Mouse (Mus musculus): Measurements from ENCODE around the gene Slc7a8. TPM values are rescaled to one million over a fixed set of nuclear protein-coding genes. Genes with fewer than 3 reads are reported as not detected.

Gene Slc7a8
- polyA plus RNA-seq, 1 experiment from 2014 or later = 45.7 TPM

DNA sequence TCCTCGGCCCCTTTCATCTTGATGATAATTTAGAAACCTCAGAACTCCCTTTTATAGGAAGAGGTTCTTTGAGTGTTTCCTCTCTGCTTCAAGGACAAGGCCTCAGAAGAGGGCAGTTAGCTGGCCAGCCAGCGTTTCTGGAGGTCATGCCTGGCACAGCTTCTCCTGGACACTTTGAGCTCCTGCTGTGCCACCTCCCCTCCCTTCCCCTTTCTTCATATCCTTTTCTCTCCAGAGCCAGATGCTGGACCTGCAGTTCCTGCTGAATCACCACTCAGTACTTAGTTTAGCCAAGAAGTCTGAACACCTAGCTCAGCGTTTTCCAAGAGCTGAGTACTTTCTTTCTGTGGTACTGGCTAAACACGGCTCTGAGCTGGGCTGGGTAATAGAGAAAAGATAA is 32.5 kb downstream of the Slc7a8 start:
- no peaks in the 10 kb centered on the region for H3K36me3 ChIP-seq (ENCODE audit: control insufficient read depth, insufficient read depth, low read length)
- H3K9me3 ChIP-seq (ENCODE audit: control insufficient read depth, low read length) = no peaks in the 10 kb centered on the region
- H3K4me1 ChIP-seq (ENCODE audit: control insufficient read depth, insufficient read depth, low read length) = peaks cover 9% of the 10 kb centered on the region
- ATAC-seq = no peak
- H3K27me3 ChIP-seq (replicated peaks; ENCODE audit: control insufficient read depth, insufficient read depth, low read length) = no peaks in the 10 kb centered on the region
- no peak overlapping the region for H3K4me2 ChIP-seq (ENCODE audit: low read depth, low read length)
- H3K4me3 ChIP-seq (ENCODE audit: low read length) = no peak overlapping the region
- no peak overlapping the region for H3K9ac ChIP-seq (ENCODE audit: low read depth, low read length)
- H3K27ac ChIP-seq (ENCODE audit: low read length) = no peak overlapping the region
- 74% methylated on average over 4 of the region's 4 CpGs for WGBS

DNA sequence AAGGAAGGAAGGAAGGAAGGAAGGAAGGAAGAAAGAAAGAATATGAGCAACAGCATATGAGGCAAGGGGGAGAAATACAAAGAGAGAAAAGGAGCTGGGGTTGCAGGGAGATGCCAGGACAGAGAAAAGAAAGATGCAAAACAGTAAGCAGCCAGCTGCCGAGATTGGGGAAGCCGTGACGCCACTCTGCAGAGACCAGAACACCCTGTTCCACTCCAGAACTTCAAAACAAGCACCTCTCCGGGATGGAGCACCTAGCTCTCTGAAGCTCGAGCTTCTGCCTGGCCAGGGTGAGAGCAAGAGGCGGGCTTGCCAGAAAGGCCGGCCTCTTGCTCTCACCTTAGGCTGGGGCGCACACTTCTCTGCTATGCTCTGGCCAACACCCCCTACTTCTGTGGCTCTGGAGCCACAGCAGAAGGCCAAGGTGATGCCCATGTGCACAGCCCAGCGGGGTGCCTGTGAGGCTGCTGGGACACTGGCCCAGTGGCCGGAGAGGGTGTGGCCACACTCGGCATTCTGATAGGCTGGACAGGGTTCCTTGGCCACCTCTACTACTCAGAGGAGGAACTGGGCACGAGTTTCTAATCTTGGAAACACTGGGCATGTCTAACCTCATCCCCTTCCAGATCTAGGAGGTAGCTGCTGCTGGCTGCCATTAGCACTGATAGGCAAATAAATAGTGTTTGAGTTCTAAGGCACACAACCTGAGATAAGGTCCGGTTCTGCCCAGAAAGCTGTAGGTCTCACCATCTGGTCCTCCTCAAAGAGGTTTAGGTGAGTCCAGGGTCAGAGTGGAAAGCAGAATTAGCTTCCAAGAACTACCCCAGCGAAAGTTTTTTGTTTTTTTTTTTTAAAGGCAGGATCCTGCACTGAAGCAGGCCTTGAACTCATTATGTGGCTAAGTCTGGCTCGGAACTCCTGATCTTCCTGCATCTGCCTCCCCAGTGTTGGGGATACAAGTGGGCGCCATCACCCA is 33.5 kb downstream of the Slc7a8 start:
- Histone ChIP-seq H3K4me3 (ENCODE audit: low read length) (no peak overlapping the region), H3K4me2 (ENCODE audit: low read depth, low read length) (no peak overlapping the region), H3K27ac (ENCODE audit: low read length) (no peak overlapping the region), H3K36me3 (ENCODE audit: control insufficient read depth, insufficient read depth, low read length) (no peaks in the 10 kb centered on the region), H3K9ac (ENCODE audit: low read depth, low read length) (no peak overlapping the region), H3K27me3 (replicated peaks; ENCODE audit: control insufficient read depth, insufficient read depth, low read length) (no peaks in the 10 kb centered on the region), H3K4me1 (ENCODE audit: control insufficient read depth, insufficient read depth, low read length) (peaks cover 3% of the 10 kb centered on the region; the same call in 1 of the 2 replicates), H3K9me3 (ENCODE audit: control insufficient read depth, low read length) (no peaks in the 10 kb centered on the region)
- WGBS = 71% methylated on average over 16 of the region's 16 CpGs
- ATAC-seq = no peak

DNA sequence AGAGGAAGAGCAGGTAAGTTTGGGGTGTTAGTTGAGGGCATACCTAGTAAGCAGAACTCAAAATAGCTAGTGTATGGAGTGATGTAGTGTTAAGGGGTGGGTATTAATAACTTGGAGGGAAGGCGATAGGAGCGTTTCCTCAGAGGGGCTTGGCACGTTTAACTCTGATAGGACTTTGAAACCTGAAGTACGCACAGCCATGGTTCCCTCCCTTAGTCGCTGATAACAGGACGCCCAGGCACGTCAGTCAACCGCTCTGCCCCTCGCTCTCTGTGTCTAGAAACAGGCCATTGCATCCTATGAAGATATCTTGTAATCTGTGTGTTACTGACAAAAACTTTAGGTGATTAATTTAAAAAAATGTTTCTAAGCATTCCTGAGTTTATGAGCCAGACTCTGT is 35.7 kb downstream of the Slc7a8 start:
- 66% methylated on average over 9 of the region's 9 CpGs for WGBS
- no peak overlapping the region for H3K27ac ChIP-seq (ENCODE audit: low read length)
- no peak overlapping the region for H3K9ac ChIP-seq (ENCODE audit: low read depth, low read length)
- no peak overlapping the region for H3K4me3 ChIP-seq (ENCODE audit: low read length)
- no peak overlapping the region for H3K4me2 ChIP-seq (ENCODE audit: low read depth, low read length)
- no peaks in the 10 kb centered on the region for H3K27me3 ChIP-seq (replicated peaks; ENCODE audit: control insufficient read depth, insufficient read depth, low read length)
- H3K9me3 ChIP-seq (ENCODE audit: control insufficient read depth, low read length) = no peaks in the 10 kb centered on the region
- no peaks in the 10 kb centered on the region for H3K36me3 ChIP-seq (ENCODE audit: control insufficient read depth, insufficient read depth, low read length)
- peak; percentile 56 for ATAC-seq
- H3K4me1 ChIP-seq (ENCODE audit: control insufficient read depth, insufficient read depth, low read length) = peaks cover 5% of the 10 kb centered on the region; the same call in 1 of the 2 replicates

DNA sequence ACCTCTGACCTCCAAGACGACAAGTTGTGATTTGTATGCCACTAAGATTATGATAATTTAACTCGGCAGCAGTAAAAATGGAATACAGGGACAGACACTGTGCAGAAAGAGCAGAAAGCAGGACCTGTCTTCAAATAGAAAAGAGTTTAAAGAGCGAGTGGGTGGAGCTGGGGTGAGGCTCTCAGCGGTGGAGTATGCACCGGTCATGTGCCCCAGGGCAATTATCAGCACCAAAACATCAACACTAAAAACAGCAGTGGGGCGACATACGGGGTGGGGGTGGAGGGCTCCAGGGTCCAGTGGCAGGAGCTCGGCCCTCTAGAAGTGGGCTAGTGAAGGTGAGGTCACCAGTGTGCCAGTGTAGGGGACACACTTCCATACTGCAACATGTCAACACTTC is 37.3 kb downstream of the Slc7a8 start:
- peak; percentile 39 for ATAC-seq
- 32% methylated on average over 8 of the region's 8 CpGs for WGBS

GRCm38 (mm10) chr14:54742375-54742774 is 39.4 kb downstream of the Slc7a8 start:
- Histone ChIP-seq H3K36me3 (ENCODE audit: control insufficient read depth, insufficient read depth, low read length) (no peaks in the 10 kb centered on the region), H3K27me3 (replicated peaks; ENCODE audit: control insufficient read depth, insufficient read depth, low read length) (no peaks in the 10 kb centered on the region), H3K27ac (ENCODE audit: low read length) (peak overlapping the region; percentile 46), H3K4me2 (ENCODE audit: low read depth, low read length) (no peak overlapping the region), H3K4me3 (ENCODE audit: low read length) (no peak overlapping the region), H3K9me3 (ENCODE audit: control insufficient read depth, low read length) (no peaks in the 10 kb centered on the region), H3K9ac (ENCODE audit: low read depth, low read length) (no peak overlapping the region), H3K4me1 (ENCODE audit: control insufficient read depth, insufficient read depth, low read length) (peaks cover 5% of the 10 kb centered on the region; the same call in 1 of the 2 replicates)
- ATAC-seq = peak; percentile 64
- 47% methylated on average over 2 of the region's 2 CpGs for WGBS

More for the DNA sequence above, 37.3 kb downstream of the Slc7a8 start:
- no peaks in the 10 kb centered on the region for H3K36me3 ChIP-seq (ENCODE audit: control insufficient read depth, insufficient read depth, low read length)
- no peaks in the 10 kb centered on the region for H3K9me3 ChIP-seq (ENCODE audit: control insufficient read depth, low read length)
- H3K27me3 ChIP-seq (replicated peaks; ENCODE audit: control insufficient read depth, insufficient read depth, low read length) = no peaks in the 10 kb centered on the region
- H3K4me2 ChIP-seq (ENCODE audit: low read depth, low read length) = no peak overlapping the region
- no peak overlapping the region for H3K27ac ChIP-seq (ENCODE audit: low read length)
- H3K4me3 ChIP-seq (ENCODE audit: low read length) = no peak overlapping the region
- H3K9ac ChIP-seq (ENCODE audit: low read depth, low read length) = no peak overlapping the region
- peaks cover 5% of the 10 kb centered on the region; the same call in 1 of the 2 replicates for H3K4me1 ChIP-seq (ENCODE audit: control insufficient read depth, insufficient read depth, low read length)

DNA sequence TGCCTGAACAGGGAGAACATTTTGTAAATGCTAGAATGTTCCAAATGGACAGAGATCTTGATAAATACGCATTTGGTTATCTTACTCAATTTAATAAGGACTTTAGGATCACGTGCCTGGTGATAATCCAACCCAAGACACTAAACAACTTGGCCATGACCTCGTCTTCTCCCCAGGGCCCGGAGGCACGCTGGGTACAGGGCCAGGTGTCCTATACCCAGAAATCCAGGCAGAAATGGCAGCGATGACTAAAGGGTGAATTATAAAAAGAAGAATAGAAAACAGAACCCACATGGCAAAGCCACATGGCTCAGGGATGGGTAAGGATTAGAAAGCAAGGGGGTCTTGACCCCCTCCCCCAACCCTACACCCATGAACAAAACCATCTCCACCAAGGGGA is 40.0 kb downstream of the Slc7a8 start:
- no peaks in the 10 kb centered on the region for H3K27me3 ChIP-seq (replicated peaks; ENCODE audit: control insufficient read depth, insufficient read depth, low read length)
- peaks cover 5% of the 10 kb centered on the region; the same call in 1 of the 2 replicates for H3K4me1 ChIP-seq (ENCODE audit: control insufficient read depth, insufficient read depth, low read length)
- no peaks in the 10 kb centered on the region for H3K36me3 ChIP-seq (ENCODE audit: control insufficient read depth, insufficient read depth, low read length)
- H3K9ac ChIP-seq (ENCODE audit: low read depth, low read length) = no peak overlapping the region
- H3K4me2 ChIP-seq (ENCODE audit: low read depth, low read length) = no peak overlapping the region
- no peak overlapping the region for H3K4me3 ChIP-seq (ENCODE audit: low read length)
- no peaks in the 10 kb centered on the region for H3K9me3 ChIP-seq (ENCODE audit: control insufficient read depth, low read length)
- 78% methylated on average over 6 of the region's 6 CpGs for WGBS
- ATAC-seq = no peak
- H3K27ac ChIP-seq (ENCODE audit: low read length) = peak overlapping the region; percentile 46; the same call in 1 of the 2 replicates

- whole genome bisulfite sequencing = 83% methylated on average over 10 of the region's 10 CpGs
- Histone ChIP-seq H3K36me3 (ENCODE audit: control insufficient read depth, insufficient read depth, low read length) (no peaks in the 10 kb centered on the region), H3K4me3 (ENCODE audit: low read length) (no peak overlapping the region), H3K4me2 (ENCODE audit: low read depth, low read length) (no peak overlapping the region), H3K27ac (ENCODE audit: low read length) (no peak overlapping the region), H3K9me3 (ENCODE audit: control insufficient read depth, low read length) (no peaks in the 10 kb centered on the region), H3K27me3 (replicated peaks; ENCODE audit: control insufficient read depth, insufficient read depth, low read length) (no peaks in the 10 kb centered on the region), H3K9ac (ENCODE audit: low read depth, low read length) (no peak overlapping the region), H3K4me1 (ENCODE audit: control insufficient read depth, insufficient read depth, low read length) (peaks cover 5% of the 10 kb centered on the region)
- ATAC-seq = no peak
Observed at GRCm38 (mm10) chr14:54737634-54738033, 44.1 kb downstream of the Slc7a8 start.

GRCm38 (mm10) chr14:54736555-54737552 is 44.9 kb downstream of the Slc7a8 start:
- no peak overlapping the region for H3K9ac ChIP-seq (ENCODE audit: low read depth, low read length)
- H3K4me2 ChIP-seq (ENCODE audit: low read depth, low read length) = no peak overlapping the region
- no peak overlapping the region for H3K27ac ChIP-seq (ENCODE audit: low read length)
- peak; percentile 69 for ATAC-seq
- no peak overlapping the region for H3K4me3 ChIP-seq (ENCODE audit: low read length)
- no peaks in the 10 kb centered on the region for H3K27me3 ChIP-seq (replicated peaks; ENCODE audit: control insufficient read depth, insufficient read depth, low read length)
- 61% methylated on average over 14 of the region's 14 CpGs for WGBS
- no peaks in the 10 kb centered on the region for H3K36me3 ChIP-seq (ENCODE audit: control insufficient read depth, insufficient read depth, low read length)
- H3K4me1 ChIP-seq (ENCODE audit: control insufficient read depth, insufficient read depth, low read length) = peaks cover 2% of the 10 kb centered on the region
- no peaks in the 10 kb centered on the region for H3K9me3 ChIP-seq (ENCODE audit: control insufficient read depth, low read length)

DNA sequence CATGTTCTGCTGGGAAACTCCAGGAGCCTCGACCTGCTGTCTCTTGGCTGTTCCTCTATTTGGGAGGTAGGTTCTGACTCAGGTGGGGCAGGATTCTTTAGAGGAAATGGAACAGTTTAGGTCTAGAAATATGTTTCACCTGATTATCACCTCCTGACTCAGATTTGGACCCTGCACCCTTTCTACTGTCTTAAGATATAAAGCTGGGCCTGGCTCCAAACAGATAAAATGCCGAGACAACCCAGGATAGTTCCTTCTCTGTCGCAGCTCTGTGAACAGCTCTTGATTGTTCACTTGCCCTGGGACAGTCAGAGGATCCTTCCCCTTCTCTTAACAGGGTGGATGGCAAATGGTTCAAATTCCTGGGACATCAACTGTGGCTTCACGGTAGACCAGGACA is 46.5 kb downstream of the Slc7a8 start:
- peaks cover 2% of the 10 kb centered on the region; the same call in 1 of the 2 replicates for H3K4me1 ChIP-seq (ENCODE audit: control insufficient read depth, insufficient read depth, low read length)
- H3K9ac ChIP-seq (ENCODE audit: low read depth, low read length) = no peak overlapping the region
- peak; percentile 43 for ATAC-seq
- no peak overlapping the region for H3K4me2 ChIP-seq (ENCODE audit: low read depth, low read length)
- WGBS = 57% methylated on average over 4 of the region's 4 CpGs
- H3K4me3 ChIP-seq (ENCODE audit: low read length) = no peak overlapping the region
- no peaks in the 10 kb centered on the region for H3K27me3 ChIP-seq (replicated peaks; ENCODE audit: control insufficient read depth, insufficient read depth, low read length)
- no peak overlapping the region for H3K27ac ChIP-seq (ENCODE audit: low read length)
- no peaks in the 10 kb centered on the region for H3K9me3 ChIP-seq (ENCODE audit: control insufficient read depth, low read length)
- no peaks in the 10 kb centered on the region for H3K36me3 ChIP-seq (ENCODE audit: control insufficient read depth, insufficient read depth, low read length)

Measured in intestine, embryonic 16.5 days (tissue).